Mouse (Mus musculus) forebrain, postnatal 0 days (tissue): ENCODE results near the gene Scyl1. TPM values are rescaled to one million over a fixed set of nuclear protein-coding genes. Genes with fewer than 3 reads are reported as not detected.
"Not testable (repeated sequence)": the region's sequence is repeated elsewhere in the genome, so short reads cannot be mapped to it uniquely, and the experiment has no call there.

Experiments used
- ATAC-seq: fragments of 200-750 bp; cut with Nextera tagmentation; 2 replicates; pipeline ENCODE4 v1.8.0; 2017; ENCODE audit warnings: mild to moderate bottlenecking, moderate library complexity
- DNase-seq: peaks from one replicate; pipeline ENCODE4 v3.0.0-alpha.2; 2015
- H3K27ac ChIP-seq: fragments of 300-500 bp; sonication (generic); 2 replicates; pipeline ENCODE4 v1.5.1; 2014; ENCODE audit warnings: low read depth, mild to moderate bottlenecking, antibody characterized with exemption, low read length, moderate library complexity, mixed read lengths
- H3K27me3 ChIP-seq: fragments of 300-500 bp; sonication (generic); 2 replicates; pipeline ENCODE4 v1.6.1; 2014; ENCODE audit warnings: mild to moderate bottlenecking, low read length, mixed read lengths; ENCODE audit not compliant: insufficient read depth
- H3K36me3 ChIP-seq: fragments of 300-500 bp; sonication (generic); 2 replicates; pipeline ENCODE4 v1.6.1; 2014; ENCODE audit warnings: mild to moderate bottlenecking, moderate library complexity; ENCODE audit not compliant: insufficient read depth
- H3K4me1 ChIP-seq: fragments of 300-500 bp; sonication (generic); 2 replicates; pipeline ENCODE4 v1.6.1; 2014; ENCODE audit warnings: antibody characterized with exemption; ENCODE audit not compliant: insufficient read depth
- H3K4me2 ChIP-seq: fragments of 300-500 bp; sonication (generic); 2 replicates; pipeline ENCODE4 v1.6.1; 2014; ENCODE audit warnings: low read depth, mild to moderate bottlenecking, moderate library complexity
- H3K4me3 ChIP-seq: fragments of 300-500 bp; sonication (generic); 2 replicates; pipeline ENCODE4 v1.5.1; 2014; ENCODE audit warnings: low read depth, low read length, mixed read lengths
- H3K9ac ChIP-seq: fragments of 300-500 bp; sonication (generic); 2 replicates; pipeline ENCODE4 v1.6.1; 2014; ENCODE audit warnings: mild to moderate bottlenecking
- H3K9me3 ChIP-seq: fragments of 300-500 bp; sonication (generic); 2 replicates; pipeline ENCODE4 v1.6.1; 2016; ENCODE audit warnings: low read length
- CTCF ChIP-seq: sonication (generic); IDR thresholded peaks from 2 replicates; pipeline ENCODE4 v1.5.1; 2016; ENCODE audit warnings: antibody characterized with exemption, control low read depth, low read depth
- WGBS: fragments of 180-500 bp; shearing (Covaris S2); extraction: QIAGEN DNeasy Blood & Tissue Kit; methylation state at CpG from one replicate; pipeline ENCODE4 v1.1.7; 2014; 5-methylcytosine and 5-hydroxymethylcytosine counted together
- polyA plus RNA-seq: library from polyadenylated mRNA; unstranded; fragments of >200 nt; fragmentation: Nextera tagmentation; extraction: Ambion mirVana; gene quantifications from 2 replicates; pipeline ENCODE4 v1.2.1, GENCODE M21; 2015
- total RNA-seq: library from RNA; depleted of rRNA; stranded (reverse); fragments of >200 nt; gene quantifications from 2 replicates; pipeline ENCODE4 v1.2.3, GENCODE M21; 2014

Scyl1 gene
- total and polyA plus RNA-seq, 2 experiments from 2014 or later: 68.8 to 98.1 TPM

GRCm38 (mm10) chr19:5794771-5795576 is 23.8 kb upstream of the Scyl1 start:
- 31% methylated on average over 5 of the region's 5 CpGs for WGBS
- Histone ChIP-seq H3K36me3 (peaks cover 40% of the 10 kb centered on the region), H3K4me3 (peak overlapping the region; percentile 86; the same call in 1 of the 2 replicates), H3K9ac (no peak overlapping the region), H3K4me1 (peaks cover 6% of the 10 kb centered on the region), H3K4me2 (peak overlapping the region; percentile 90), H3K27me3 (no peaks in the 10 kb centered on the region), H3K27ac (no peak overlapping the region), H3K9me3 (no peaks in the 10 kb centered on the region)
- no peak for DNase-seq
- no peak for TF ChIP-seq CTCF
- ATAC-seq: peak; percentile 15

DNA sequence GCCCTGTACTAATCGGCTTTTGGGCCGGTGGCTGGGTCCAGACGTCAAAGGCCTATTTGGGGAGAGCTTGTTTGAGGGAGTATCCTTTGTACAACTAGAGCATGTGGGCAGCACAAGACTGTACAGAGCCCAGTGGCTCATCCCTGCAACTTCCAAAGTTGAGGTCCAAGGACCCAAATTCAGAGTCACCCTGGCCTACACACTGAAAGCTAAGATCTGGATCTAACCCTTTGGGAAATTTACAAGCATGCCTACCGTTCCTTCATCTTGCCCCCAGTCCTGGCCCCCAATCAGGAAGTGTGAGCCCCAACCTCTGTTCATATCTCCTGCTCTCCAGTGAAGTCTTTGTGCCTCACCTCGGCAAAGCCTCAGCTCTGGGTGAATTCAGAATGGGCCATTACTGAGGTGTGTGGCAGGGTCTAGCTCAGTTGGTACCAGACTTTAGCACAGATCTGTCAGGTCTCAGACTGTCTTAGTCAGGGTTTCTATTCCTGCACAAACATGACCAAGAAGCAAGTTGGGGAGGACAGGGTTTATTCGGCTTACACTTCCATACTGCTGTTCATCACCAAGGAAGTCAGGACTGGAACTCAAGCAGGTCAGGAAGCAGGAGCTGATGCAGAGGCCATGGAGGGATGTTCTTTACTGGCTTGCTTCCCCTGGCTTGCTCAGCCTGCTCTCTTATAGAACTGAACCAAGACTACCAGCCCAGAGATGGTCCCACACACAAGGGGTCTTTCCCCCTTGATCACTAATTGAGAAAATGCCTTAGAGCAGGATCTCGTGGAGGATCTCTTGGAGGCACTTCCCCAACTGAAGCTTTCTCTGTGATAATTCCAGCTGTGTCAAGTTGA is 22.9 kb upstream of the Scyl1 start:
- peaks cover 40% of the 10 kb centered on the region for H3K36me3 ChIP-seq
- not testable (repeated sequence) for H3K4me3 ChIP-seq, H3K27me3 ChIP-seq, H3K9me3 ChIP-seq, H3K4me1 ChIP-seq, DNase-seq
- 0 out of 2 replicates have a peak overlapping the region, but pooled peaks have one; percentile 11 for H3K9ac ChIP-seq
- H3K4me2 ChIP-seq: 0 out of 2 replicates have a peak overlapping the region, but pooled peaks have one; percentile 90
- 0 out of 2 replicates have a peak overlapping the region, but pooled peaks have one; percentile 5 for H3K27ac ChIP-seq
- 27% methylated on average over 7 of the region's 7 CpGs for WGBS
- ATAC-seq: peak; percentile 36

DNA sequence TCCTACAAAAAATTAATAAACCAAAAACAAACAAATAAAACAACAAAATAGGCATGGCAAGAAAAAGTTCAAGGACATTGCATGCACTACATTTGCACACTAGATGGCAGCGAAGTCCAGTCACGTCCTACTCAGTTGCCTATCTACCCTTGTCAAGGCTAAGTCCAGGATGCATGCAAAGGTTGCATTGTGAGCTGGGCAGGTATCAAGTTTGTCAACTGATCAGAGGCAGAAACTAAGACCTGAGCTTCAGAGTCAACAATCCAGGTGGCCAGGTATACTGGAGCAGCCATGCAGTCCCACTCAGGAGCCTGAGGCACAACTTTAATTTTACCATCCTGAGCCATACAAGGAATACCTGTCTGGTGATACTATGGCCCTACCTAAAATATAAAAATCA is 21.9 kb upstream of the Scyl1 start:
- Histone ChIP-seq H3K9ac (no peak overlapping the region), H3K27me3 (no peaks in the 10 kb centered on the region), H3K4me1 (peaks cover 6% of the 10 kb centered on the region), H3K4me3 (no peak overlapping the region), H3K9me3 (no peaks in the 10 kb centered on the region), H3K27ac (no peak overlapping the region), H3K4me2 (no peak overlapping the region), H3K36me3 (peaks cover 40% of the 10 kb centered on the region)
- WGBS: 3% methylated on average over 2 of the region's 2 CpGs
- DNase-seq: peak; percentile 79
- TF ChIP-seq CTCF: peak; percentile 90
- peak; percentile 72 for ATAC-seq

GRCm38 (mm10) chr19:5791329-5791728 is 20.1 kb upstream of the Scyl1 start:
- no peak for ATAC-seq
- no peak overlapping the region for H3K27ac ChIP-seq
- no peaks in the 10 kb centered on the region for H3K27me3 ChIP-seq
- no peaks in the 10 kb centered on the region for H3K9me3 ChIP-seq
- peaks cover 4% of the 10 kb centered on the region for H3K4me1 ChIP-seq
- H3K9ac ChIP-seq: no peak overlapping the region
- no peak overlapping the region for H3K4me3 ChIP-seq
- TF ChIP-seq CTCF: peak; percentile 41
- no peak for DNase-seq
- peaks cover 23% of the 10 kb centered on the region for H3K36me3 ChIP-seq
- WGBS: 71% methylated on average over 4 of the region's 4 CpGs
- no peak overlapping the region for H3K4me2 ChIP-seq

DNA sequence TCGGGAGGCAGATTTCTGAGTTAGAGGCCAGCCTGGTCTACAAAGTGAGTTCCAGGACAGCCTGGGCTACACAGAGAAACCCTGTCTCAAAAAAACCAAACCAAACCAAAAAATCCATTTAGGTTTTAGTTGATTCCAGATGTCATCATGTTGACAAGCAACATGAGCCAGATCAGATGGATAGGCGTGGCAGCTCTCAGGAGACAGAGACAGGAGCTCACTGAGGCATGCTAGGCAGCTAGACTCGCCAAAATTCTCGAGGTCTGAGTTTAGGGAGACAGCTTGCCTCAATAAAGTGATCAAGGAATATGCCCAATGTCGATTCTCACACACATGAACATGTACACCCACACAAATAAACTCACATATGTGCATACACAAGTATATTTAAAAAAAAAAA is 17.8 kb upstream of the Scyl1 start:
- 0 out of 2 replicates have a peak, but pooled peaks cover 2% of the 10 kb centered on the region for H3K36me3 ChIP-seq
- no peak overlapping the region for H3K9ac ChIP-seq
- 64% methylated on average over 5 of the region's 5 CpGs for WGBS
- DNase-seq: no peak
- H3K9me3 ChIP-seq: no peaks in the 10 kb centered on the region
- no peak overlapping the region for H3K4me3 ChIP-seq
- no peak for ATAC-seq
- H3K4me2 ChIP-seq: no peak overlapping the region
- no peak overlapping the region for H3K27ac ChIP-seq
- no peaks in the 10 kb centered on the region for H3K4me1 ChIP-seq
- H3K27me3 ChIP-seq: no peaks in the 10 kb centered on the region
- no peak for TF ChIP-seq CTCF

DNA sequence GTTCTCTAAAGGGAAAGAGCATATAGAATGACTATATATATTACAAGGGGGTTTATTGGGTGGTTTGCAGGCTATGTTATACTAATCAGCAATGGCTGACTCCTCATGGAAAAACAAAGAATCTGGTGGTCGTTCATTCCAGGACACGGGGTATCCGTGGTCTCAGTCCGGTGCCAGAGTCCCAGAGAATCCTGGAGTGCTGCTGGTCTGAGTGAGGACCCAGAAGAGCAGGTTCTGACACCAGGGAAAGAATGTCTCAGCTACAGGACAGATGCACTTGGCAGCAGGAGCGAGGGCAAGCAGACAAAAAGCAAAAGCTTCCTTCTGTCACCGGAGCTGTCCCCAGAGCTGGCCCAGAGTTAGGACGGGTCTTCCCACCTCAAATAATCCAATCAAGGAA is 17.4 kb upstream of the Scyl1 start:
- ATAC-seq: no peak
- no peaks in the 10 kb centered on the region for H3K36me3 ChIP-seq
- H3K27me3 ChIP-seq: no peaks in the 10 kb centered on the region
- no peak for TF ChIP-seq CTCF
- no peaks in the 10 kb centered on the region for H3K4me1 ChIP-seq
- no peak overlapping the region for H3K9ac ChIP-seq
- 82% methylated on average over 7 of the region's 7 CpGs for WGBS
- no peak overlapping the region for H3K4me3 ChIP-seq
- no peak for DNase-seq
- no peak overlapping the region for H3K4me2 ChIP-seq
- no peak overlapping the region for H3K27ac ChIP-seq
- H3K9me3 ChIP-seq: no peaks in the 10 kb centered on the region

GRCm38 (mm10) chr19:5787920-5788319 is 16.7 kb upstream of the Scyl1 start:
- no peak for DNase-seq
- no peak overlapping the region for H3K4me3 ChIP-seq
- H3K9ac ChIP-seq: no peak overlapping the region
- H3K4me1 ChIP-seq: no peaks in the 10 kb centered on the region
- H3K9me3 ChIP-seq: no peaks in the 10 kb centered on the region
- no peaks in the 10 kb centered on the region for H3K27me3 ChIP-seq
- no peaks in the 10 kb centered on the region for H3K36me3 ChIP-seq
- TF ChIP-seq CTCF: no peak
- no peak for ATAC-seq
- 88% methylated on average over 7 of the region's 7 CpGs for WGBS
- no peak overlapping the region for H3K27ac ChIP-seq
- H3K4me2 ChIP-seq: no peak overlapping the region
